In genomic region chr2:181670913-181671311, GRCm38 (mm10) we compare ENCODE assay signal across 8 mouse cellular contexts. TPM values are rescaled to one million over a fixed set of nuclear protein-coding genes. Genes with fewer than 3 reads are reported as not detected.
DNase-seq lines count a peak whose midpoint lies in the region; ATAC-seq and TF ChIP-seq lines count a peak whose summit lies in the region.

No protein-coding gene starts in this region.

- 1% methylated on average over 41 of the region's 41 CpGs for WGBS in heart, embryonic 10.5 days
- under 1% methylated on average over 41 of the region's 41 CpGs for WGBS in heart, embryonic 15.5 days
- 2% methylated on average over 41 of the region's 41 CpGs for WGBS in liver, postnatal 0 days (ENCODE audit: insufficient replicate concordance)

- H3K9ac ChIP-seq in ES-E14 (ENCODE audit: insufficient read depth, low read depth, low read length, poor library complexity, severe bottlenecking): peak overlapping the region; percentile 0
- peak overlapping the region; percentile 53 for H3K9ac ChIP-seq in heart, embryonic 15.5 days
- H3K9ac ChIP-seq in liver, postnatal 0 days (replicated peaks): peak overlapping the region; percentile 35

- in situ Hi-C loops in ES-E14 (cut with MboI; ENCODE audit: low sequenced_read_pairs in 2 of 2, unreplicated experiment in 2 of 2): no loop called here

- peak overlapping the region; percentile 78 for H3K4me2 ChIP-seq in heart, embryonic 15.5 days
- peak overlapping the region; percentile 51 for H3K4me2 ChIP-seq in liver, postnatal 0 days (ENCODE audit: low read depth, low read length)

- peaks cover 73% of the 10 kb centered on the region for H3K27me3 ChIP-seq in heart, embryonic 10.5 days (ENCODE audit: insufficient read depth, poor library complexity, severe bottlenecking)
- H3K27me3 ChIP-seq in heart, embryonic 15.5 days: peaks cover 70% of the 10 kb centered on the region
- H3K27me3 ChIP-seq in liver, postnatal 0 days (ENCODE audit: insufficient read depth, low read length): peaks cover 41% of the 10 kb centered on the region

- H3K4me1 ChIP-seq in heart, embryonic 10.5 days: peaks cover 40% of the 10 kb centered on the region
- peaks cover 0 to 12% of the 10 kb centered on the region in 2 experiments; a peak in 1 of 4 replicates for H3K4me1 ChIP-seq in ES-E14 (ENCODE audit: control insufficient read depth in 2 of 2, insufficient read depth in 2 of 2, low read length in 2 of 2, poor library complexity in 1 of 2)
- H3K4me1 ChIP-seq in heart, embryonic 15.5 days (replicated peaks): peaks cover 27% of the 10 kb centered on the region
- peaks cover 8% of the 10 kb centered on the region for H3K4me1 ChIP-seq in liver, postnatal 0 days (ENCODE audit: insufficient read depth)

- intact Hi-C loops in heart, postnatal 36 days (cut with DNase I): loop anchor here (5.0 kb wide), 1 partner anchor 209 kb away; no protein-coding TSS in a partner anchor

- no peaks in the 10 kb centered on the region; the same call in 1 of the 2 replicates for H3K9me3 ChIP-seq in heart, embryonic 10.5 days
- no peaks in the 10 kb centered on the region for H3K9me3 ChIP-seq in ES-E14 (ENCODE audit: control insufficient read depth, insufficient read depth, low read depth, low read length)
- H3K9me3 ChIP-seq in heart, embryonic 15.5 days (replicated peaks): no peaks in the 10 kb centered on the region
- H3K9me3 ChIP-seq in liver, postnatal 0 days (ENCODE audit: low read length): no peaks in the 10 kb centered on the region

- no peak for DNase-seq in heart, embryonic 10.5 days (ENCODE audit: low spot score)
- DNase-seq in heart, postnatal 36 days: no peak
- no peak for DNase-seq in ES-E14 (ENCODE audit: low read depth, low spot score)
- DNase-seq in liver, postnatal 0 days: no peak
- DNase-seq in spleen, adult 18-20 months: no peak
- DNase-seq in gastrocnemius, adult 18-20 months (ENCODE audit: low spot score): no peak
- DNase-seq in spleen, postnatal 14 days (ENCODE audit: low spot score in 2 of 2): no peak

- peaks cover 4% of the 10 kb centered on the region; the same call in 1 of the 2 replicates for H3K36me3 ChIP-seq in heart, embryonic 10.5 days
- no peaks in the 10 kb centered on the region for H3K36me3 ChIP-seq in ES-E14 (ENCODE audit: control insufficient read depth, insufficient read depth, low read length, poor library complexity, severe bottlenecking)
- no peaks in the 10 kb centered on the region for H3K36me3 ChIP-seq in heart, embryonic 15.5 days
- no peaks in the 10 kb centered on the region for H3K36me3 ChIP-seq in liver, postnatal 0 days (replicated peaks; ENCODE audit: insufficient read depth, low read length)

- no peak for ATAC-seq in heart, embryonic 15.5 days (replicated peaks; ENCODE audit: insufficient number of reproducible peaks, insufficient read depth, low FRiP score, low read depth)
- no peak for ATAC-seq in liver, postnatal 0 days

- no peak for TF ChIP-seq CTCF in liver, postnatal 0 days (IDR thresholded peaks at IDR 0.05; ENCODE audit: low read depth)

- peak overlapping the region; percentile 84 for H3K27ac ChIP-seq in heart, embryonic 10.5 days
- H3K27ac ChIP-seq in ES-E14 (ENCODE audit: insufficient read depth, low read depth, low read length, poor library complexity, severe bottlenecking): no peak overlapping the region
- peak overlapping the region; percentile 68 for H3K27ac ChIP-seq in heart, embryonic 15.5 days
- H3K27ac ChIP-seq in liver, postnatal 0 days (ENCODE audit: low read depth): no peak overlapping the region

- no peak for TF ChIP-seq EP300 in liver, postnatal 0 days (IDR thresholded peaks at IDR 0.05; ENCODE audit: low read depth)

- peak overlapping the region; percentile 71 for H3K4me3 ChIP-seq in heart, embryonic 10.5 days
- peak overlapping the region; percentile 51 to 54 for H3K4me3 ChIP-seq in ES-E14 (ENCODE audit: insufficient read depth in 1 of 2, low read depth in 1 of 2, low read length in 2 of 2, poor library complexity in 1 of 2, severe bottlenecking in 1 of 2)
- peak overlapping the region; percentile 56 for H3K4me3 ChIP-seq in heart, embryonic 15.5 days
- peak overlapping the region; percentile 41 for H3K4me3 ChIP-seq in liver, postnatal 0 days (ENCODE audit: low read depth, low read length)

TF ChIP-seq in ES-E14, 5 proteins besides CTCF, POLR2A, EP300 and RAD21:
- TF ChIP-seq CHD2 (IDR thresholded peaks at IDR 0.05; ENCODE audit: low read depth, low read length) (no peak), ZC3H11A (IDR thresholded peaks at IDR 0.05; ENCODE audit: borderline replicate concordance, low read depth, low read length) (no peak), ZNF384 (IDR thresholded peaks at IDR 0.05; ENCODE audit: low read depth, low read length) (no peak), MAFK (IDR thresholded peaks at IDR 0.05; ENCODE audit: insufficient read depth, low read depth, low read length) (no peak), HCFC1 (IDR thresholded peaks at IDR 0.05; ENCODE audit: borderline replicate concordance, insufficient read depth, low read length) (no peak)

RNA-seq across cellular contexts. Expression of gene Sox18, which starts 0.5 kb away (rescaled TPM):
- 22.1 and 25.0 TPM in 2 replicates for polyA plus RNA-seq in heart, embryonic 10.5 days (2016; fragmentation: Nextera tagmentation; extraction: Ambion mirVana)
- 10 to 100 TPM; 34.4 to 64.4 TPM for total RNA-seq in heart, postnatal 36 days (2021)
- total RNA-seq in ES-E14 (2012; rRNA removed): 0.36 and 0.42 TPM in 2 replicates
- polyA plus RNA-seq in heart, embryonic 15.5 days (2015; fragmentation: Nextera tagmentation; extraction: Ambion mirVana): 41.9 and 47.2 TPM in 2 replicates
- 11.4 and 12.2 TPM in 2 replicates for polyA plus RNA-seq in liver, postnatal 0 days (2015; fragmentation: Nextera tagmentation; extraction: Ambion mirVana)
- total RNA-seq in gastrocnemius, adult 18-20 months (2021): 10 to 100 TPM in 1 of 2 experiments, 1 to 10 TPM in 1; 9.7 to 22.1 TPM

RNA-seq across cellular contexts. Expression of gene Tcea2, which starts 9.2 kb away (rescaled TPM):
- polyA plus RNA-seq in heart, embryonic 10.5 days (2016; fragmentation: Nextera tagmentation; extraction: Ambion mirVana): 12.2 and 15.3 TPM in 2 replicates
- total RNA-seq in heart, postnatal 36 days (2021): 1 to 10 TPM; 6.1 to 7.3 TPM
- 11.4 and 23.0 TPM in 2 replicates for total RNA-seq in ES-E14 (2012; rRNA removed)
- 13.5 and 19.2 TPM in 2 replicates for polyA plus RNA-seq in heart, embryonic 15.5 days (2015; fragmentation: Nextera tagmentation; extraction: Ambion mirVana)
- 3.8 and 4.4 TPM in 2 replicates for polyA plus RNA-seq in liver, postnatal 0 days (2015; fragmentation: Nextera tagmentation; extraction: Ambion mirVana)
- total RNA-seq in gastrocnemius, adult 18-20 months (2021): 1 to 10 TPM; 6.6 to 6.9 TPM

RNA-seq across cellular contexts. Expression of gene Gm29797, which starts 14.1 kb away (rescaled TPM):
- 0.24 TPM in 1 of 2 replicates, not detected in the other for polyA plus RNA-seq in heart, embryonic 10.5 days (2016; fragmentation: Nextera tagmentation; extraction: Ambion mirVana)
- total RNA-seq in heart, postnatal 36 days (2021): not detected
- 1.8 and 9.3 TPM in 2 replicates for total RNA-seq in ES-E14 (2012; rRNA removed)
- not detected in 2 replicates for polyA plus RNA-seq in heart, embryonic 15.5 days (2015; fragmentation: Nextera tagmentation; extraction: Ambion mirVana)
- not detected in 2 replicates for polyA plus RNA-seq in liver, postnatal 0 days (2015; fragmentation: Nextera tagmentation; extraction: Ambion mirVana)
- not detected for total RNA-seq in gastrocnemius, adult 18-20 months (2021)

RNA-seq across cellular contexts. Expression of gene Rgs19, which starts 22.9 kb away (rescaled TPM):
- 56.4 and 67.7 TPM in 2 replicates for polyA plus RNA-seq in heart, embryonic 10.5 days (2016; fragmentation: Nextera tagmentation; extraction: Ambion mirVana)
- total RNA-seq in heart, postnatal 36 days (2021): 1 to 10 TPM; 5.7 to 7.2 TPM
- 27.3 and 31.7 TPM in 2 replicates for total RNA-seq in ES-E14 (2012; rRNA removed)
- polyA plus RNA-seq in heart, embryonic 15.5 days (2015; fragmentation: Nextera tagmentation; extraction: Ambion mirVana): 30.9 and 45.3 TPM in 2 replicates
- polyA plus RNA-seq in liver, postnatal 0 days (2015; fragmentation: Nextera tagmentation; extraction: Ambion mirVana): 18.6 and 20.5 TPM in 2 replicates
- 1 to 10 TPM; 2.4 to 4.3 TPM for total RNA-seq in gastrocnemius, adult 18-20 months (2021)

RNA-seq across cellular contexts. Expression of gene Lkaaear1, which starts 27.3 kb away (rescaled TPM):
- polyA plus RNA-seq in heart, embryonic 10.5 days (2016; fragmentation: Nextera tagmentation; extraction: Ambion mirVana): not detected in 2 replicates
- total RNA-seq in heart, postnatal 36 days (2021): not detected
- not detected in 2 replicates for total RNA-seq in ES-E14 (2012; rRNA removed)
- polyA plus RNA-seq in heart, embryonic 15.5 days (2015; fragmentation: Nextera tagmentation; extraction: Ambion mirVana): not detected in 2 replicates
- polyA plus RNA-seq in liver, postnatal 0 days (2015; fragmentation: Nextera tagmentation; extraction: Ambion mirVana): not detected in 2 replicates
- not detected for total RNA-seq in gastrocnemius, adult 18-20 months (2021)

Comparison
In these comparisons a context has a peak if more than half of its experiments do, and no peak if none do; other contexts are left out.
1. H3K27ac ChIP-seq: peak in heart, embryonic 10.5 days (single experiment) and heart, embryonic 15.5 days (single experiment); none in ES-E14 (single experiment) and liver, postnatal 0 days (single experiment).
2. H3K9ac ChIP-seq: peak in every context shown above with its lines; median percentile 53 in heart, embryonic 15.5 days; 35 in liver, postnatal 0 days; 0 in ES-E14.
3. Peak in every context shown above with its lines, with median percentiles within 50 percentile points of each other: H3K4me3 ChIP-seq.